Mouse (Mus musculus): ENCODE results near the gene Mast4.

Gene Mast4

DNA sequence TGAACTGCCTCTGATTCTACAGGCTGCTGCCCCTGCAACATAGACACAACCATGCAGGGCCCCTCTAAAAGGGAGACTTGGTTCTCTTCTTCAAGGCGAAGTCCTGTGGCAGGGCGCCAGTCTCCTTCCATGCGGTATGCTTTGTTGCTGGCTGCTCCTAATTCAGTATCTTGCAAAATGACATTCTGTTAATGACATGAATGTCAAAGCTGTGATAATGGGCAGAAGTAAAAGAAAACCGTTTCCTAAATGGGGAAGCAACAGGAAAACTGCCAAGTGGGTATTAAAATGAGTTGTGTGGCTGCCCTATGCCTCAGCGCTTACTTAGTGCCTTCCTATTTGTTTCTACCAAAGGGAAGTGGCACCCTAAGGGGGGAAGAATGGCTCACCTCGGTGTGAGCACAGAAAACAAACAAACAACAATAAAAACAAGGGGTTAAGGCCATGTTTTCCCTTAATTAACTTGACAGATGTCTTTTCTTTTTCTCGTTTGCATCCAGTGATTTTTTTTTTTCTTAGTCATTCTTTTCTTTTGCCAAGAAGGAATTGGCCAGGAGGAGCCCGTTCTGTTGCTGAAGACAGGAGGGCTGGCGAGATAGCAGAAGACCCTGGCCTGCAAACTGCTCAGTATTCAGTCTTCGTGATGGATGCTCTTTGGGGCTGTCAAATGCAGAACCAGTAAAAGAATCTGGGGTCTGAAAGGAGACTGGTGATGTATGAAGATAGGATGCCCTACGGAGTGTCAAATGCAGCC is 468.1 kb downstream of the Mast4 start:
- DNase-seq (ENCODE audit: low read depth, low spot score), result no peak

DNA sequence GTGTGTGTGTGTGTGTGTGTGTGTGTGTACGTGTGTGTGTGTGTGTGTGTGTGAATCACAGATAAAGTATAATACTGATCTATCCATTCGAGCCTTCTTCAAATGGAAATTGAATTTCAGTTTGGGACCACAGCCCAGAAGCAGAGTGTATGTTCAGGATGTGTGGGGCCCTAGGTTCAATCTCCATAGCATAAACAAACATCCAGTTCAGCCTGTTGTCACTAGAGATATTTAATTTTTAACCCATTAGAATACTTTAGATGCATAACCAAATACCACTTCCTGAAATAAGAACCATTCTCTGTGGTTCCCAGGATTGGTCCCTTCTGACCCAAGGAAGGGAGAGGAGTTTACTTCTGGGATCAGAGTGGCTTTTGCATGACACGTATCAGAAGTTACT is 468.8 kb downstream of the Mast4 start:
- no peak for DNase-seq (ENCODE audit: low read depth, low spot score)

DNA sequence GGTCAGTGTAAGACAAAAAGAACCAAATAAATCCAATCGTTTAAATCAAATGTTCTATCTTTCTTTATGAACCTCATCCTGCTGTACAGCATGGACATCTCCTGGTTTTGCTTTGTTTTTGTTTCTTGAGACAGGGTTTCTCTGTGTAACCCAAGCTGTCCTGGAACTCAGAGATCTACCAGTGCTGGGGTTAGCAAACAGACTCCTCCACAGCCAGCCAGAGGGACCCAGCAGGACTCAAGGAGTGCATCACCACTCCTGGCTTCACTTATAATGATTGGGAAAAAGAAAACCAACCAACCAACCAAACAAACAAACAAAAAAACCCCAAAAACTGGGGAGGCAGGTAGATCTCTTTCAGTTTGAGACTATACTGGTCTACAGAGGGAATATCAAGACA is 469.5 kb downstream of the Mast4 start:
- DNase-seq (ENCODE audit: low read depth, low spot score), result no peak

DNA sequence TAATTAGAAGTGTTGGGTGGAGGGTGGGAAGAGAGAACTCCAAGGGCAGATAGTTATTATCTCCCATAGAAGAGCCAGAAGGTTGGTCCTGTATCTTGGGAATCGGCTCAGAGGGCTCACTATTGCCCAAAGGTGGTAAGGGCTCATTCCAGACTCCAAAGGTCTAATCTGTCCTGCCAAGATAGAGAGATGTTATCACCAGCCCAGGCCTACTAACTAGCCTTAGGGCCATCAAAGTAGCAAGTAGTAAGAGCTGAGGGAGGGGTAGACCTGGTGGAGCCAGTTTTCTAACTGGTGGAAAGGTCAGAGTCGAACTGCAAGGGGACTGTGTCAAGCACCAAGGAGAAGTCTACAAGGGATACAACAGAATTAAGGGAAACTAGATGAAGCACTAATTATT is 470.2 kb downstream of the Mast4 start:
- DNase-seq (ENCODE audit: low read depth, low spot score), result no peak

DNA sequence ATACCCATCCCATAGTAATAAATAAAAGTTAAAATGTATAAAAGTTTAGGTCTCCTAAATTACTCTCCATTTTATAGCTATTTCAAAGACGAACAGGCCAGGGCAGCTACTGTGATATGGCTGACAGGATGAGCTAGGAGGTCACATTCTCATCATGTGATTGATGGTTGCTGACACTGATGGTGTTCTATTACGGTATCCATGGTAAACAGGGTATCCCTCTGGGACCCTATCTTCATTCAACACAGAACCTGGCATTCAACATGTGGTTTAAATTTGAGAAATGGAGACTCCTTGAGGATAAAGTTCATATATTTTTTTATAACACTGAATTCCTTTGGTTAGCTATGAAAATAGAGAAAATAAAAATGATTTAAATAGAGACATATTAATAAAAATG is 471.3 kb downstream of the Mast4 start:
- no peak for DNase-seq (ENCODE audit: low read depth, low spot score)

DNA sequence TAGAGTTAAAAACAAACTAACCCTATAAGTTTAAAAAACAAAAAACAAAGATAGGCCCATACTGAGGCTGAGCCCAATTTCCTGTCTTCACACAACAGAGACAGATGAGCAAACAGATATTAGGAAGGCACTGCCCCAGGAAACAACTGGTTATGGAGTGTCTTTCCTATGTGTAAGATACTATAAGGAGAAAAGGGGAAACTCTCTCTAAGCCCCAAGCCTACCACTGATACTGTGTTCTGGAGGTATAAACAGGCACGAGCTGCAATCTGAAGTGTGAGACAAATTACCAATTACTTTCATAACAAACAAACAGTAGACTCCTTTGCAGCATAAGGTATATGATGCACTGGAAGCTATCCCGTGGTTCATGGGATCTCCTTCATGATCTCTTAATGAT is 471.9 kb downstream of the Mast4 start:
- DNase-seq (ENCODE audit: low read depth, low spot score), result no peak

DNA sequence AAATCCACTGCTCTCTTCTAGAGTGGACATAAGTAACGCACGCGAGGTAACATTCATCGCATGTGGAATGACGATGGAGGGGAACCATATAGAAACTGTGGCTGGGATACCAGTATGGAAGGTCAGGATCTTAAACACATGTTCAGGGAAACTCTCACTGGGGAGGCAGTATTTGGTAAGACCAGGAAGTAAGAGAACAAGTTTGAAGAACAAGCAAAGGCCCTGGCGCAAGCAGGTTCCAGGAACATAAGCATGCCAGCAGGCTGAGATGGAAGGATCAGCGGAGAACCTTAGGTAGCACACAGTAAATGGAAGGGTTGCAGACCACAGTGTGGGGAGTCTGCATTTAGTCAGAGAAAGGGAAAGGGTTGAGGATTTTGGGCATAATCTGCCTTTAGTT is 473.6 kb downstream of the Mast4 start:
- DNase-seq (ENCODE audit: low read depth, low spot score), result no peak

DNA sequence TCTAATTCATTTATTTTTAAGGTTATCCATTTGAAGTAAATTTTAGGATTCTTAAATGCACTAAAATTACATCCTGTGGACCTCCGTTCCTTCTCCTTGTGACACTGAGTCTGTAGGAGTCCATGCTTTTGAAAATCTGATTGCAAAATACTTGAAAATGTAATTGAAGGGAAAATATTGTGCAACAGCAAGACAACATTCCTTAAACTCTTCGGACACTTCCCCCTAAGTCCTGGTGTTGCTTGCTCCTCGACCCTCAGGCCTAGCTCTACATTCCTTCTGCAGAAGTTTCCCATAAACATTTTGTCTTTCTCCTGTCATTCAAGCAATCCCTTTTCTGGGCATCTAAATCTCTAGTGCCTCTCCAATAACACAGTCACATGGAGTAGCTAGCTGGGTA is 474.2 kb downstream of the Mast4 start:
- DNase-seq (ENCODE audit: low read depth, low spot score), result no peak

DNA sequence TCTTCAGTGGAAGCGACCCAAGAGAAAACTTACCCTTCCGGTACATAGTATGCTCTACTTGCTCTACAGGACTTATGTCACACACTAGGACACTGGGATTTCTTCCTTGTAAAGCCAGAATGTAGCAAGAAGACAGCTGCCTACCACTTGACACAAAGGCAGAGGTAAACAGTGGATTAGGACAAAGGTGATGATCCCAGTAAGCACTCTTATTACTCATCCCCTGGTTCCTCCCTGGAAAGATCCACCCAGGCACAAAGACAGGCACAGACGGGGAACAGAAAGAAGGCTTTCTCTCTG is 476.8 kb downstream of the Mast4 start:
- DNase-seq (ENCODE audit: low read depth, low spot score), result no peak

DNA sequence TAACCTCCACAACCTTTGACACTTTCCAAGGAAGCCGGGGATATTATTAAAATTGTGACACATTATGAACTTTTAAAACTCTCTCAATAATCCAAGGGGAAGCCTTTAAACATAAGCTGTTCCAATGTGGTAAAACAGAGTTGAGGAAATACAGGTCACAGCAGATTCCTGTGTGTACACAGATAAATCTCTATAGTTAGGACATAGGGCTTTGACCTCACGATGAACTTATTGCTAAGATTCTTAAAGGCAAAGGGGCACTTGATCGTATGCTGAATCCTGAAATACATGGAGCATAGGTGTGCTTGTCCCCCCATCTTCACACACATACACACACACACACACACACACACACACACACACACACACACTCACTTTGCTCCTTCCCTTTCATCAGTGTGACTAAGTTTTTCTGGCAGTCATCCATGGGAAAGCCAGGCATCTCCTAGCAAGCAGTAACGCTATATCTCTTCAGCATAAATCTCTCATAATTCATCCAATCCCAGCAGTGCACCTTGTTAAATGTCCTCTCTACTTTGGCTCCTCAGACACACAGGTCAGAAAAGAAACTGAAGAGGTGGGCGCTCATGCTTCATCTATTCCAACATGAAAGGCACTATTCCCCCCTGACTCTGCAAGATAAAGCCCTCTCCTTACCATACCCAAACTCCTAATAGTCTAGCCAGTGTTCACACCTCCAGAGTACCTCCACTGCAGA is 477.3 kb downstream of the Mast4 start:
- no peak for DNase-seq (ENCODE audit: low read depth, low spot score)

DNA sequence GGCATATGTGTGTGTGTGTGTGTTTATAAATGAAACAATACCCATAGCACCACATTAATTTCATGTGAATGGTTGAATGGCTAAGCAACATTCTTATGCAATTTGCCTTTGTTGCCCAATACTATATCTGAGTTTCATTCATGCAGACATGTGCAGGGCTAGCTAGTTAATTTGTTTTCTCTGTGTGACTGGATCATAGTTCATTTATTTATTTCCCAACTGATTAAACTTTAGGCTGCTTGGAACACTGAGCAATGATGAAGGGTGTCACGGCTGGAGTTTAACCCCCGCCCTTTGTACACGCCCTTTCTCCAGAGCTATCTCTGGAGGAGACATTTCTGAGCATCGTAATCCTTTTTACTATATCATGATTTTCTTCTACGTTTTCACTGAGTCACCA is 481.4 kb downstream of the Mast4 start:
- DNase-seq (ENCODE audit: low read depth, low spot score), result no peak

DNA sequence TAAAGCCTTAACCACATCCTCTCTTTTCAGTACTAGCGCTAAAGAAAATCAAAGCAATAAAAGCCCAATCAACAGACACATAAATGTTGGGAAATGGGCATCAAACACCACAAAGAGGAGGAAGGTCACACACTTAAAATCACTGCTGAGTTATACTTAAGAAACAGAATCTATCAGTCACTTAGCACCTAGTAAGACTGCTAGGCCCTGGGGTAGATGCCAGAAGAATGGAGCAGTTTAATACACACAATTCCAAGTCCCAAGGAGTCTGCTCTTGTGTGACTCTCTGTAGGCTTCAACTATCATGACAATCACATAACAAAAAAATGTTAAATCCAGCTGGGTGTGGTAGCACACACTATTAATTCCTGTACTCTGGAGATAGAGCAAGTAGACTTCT is 483.0 kb downstream of the Mast4 start:
- DNase-seq (ENCODE audit: low read depth, low spot score), result no peak

DNA sequence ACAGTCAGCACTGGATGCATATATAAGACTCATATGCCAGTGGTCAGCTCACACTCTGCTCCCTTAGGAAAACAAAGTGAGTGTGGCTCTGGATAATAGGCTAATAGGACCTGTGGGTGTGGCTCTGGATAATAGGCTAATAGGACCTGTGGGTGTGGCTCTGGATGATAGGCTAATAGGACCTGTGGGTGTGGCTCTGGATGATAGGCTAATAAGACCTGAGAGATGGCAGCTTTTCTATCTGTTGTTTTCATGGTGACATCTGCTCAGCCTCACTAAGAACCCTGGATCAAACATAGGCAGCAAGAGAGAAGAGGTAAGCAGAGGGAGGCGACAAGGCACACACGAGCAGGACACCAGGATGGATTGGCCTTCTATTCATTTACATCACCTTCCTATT is 483.7 kb downstream of the Mast4 start:
- DNase-seq (ENCODE audit: low read depth, low spot score), result no peak

DNA sequence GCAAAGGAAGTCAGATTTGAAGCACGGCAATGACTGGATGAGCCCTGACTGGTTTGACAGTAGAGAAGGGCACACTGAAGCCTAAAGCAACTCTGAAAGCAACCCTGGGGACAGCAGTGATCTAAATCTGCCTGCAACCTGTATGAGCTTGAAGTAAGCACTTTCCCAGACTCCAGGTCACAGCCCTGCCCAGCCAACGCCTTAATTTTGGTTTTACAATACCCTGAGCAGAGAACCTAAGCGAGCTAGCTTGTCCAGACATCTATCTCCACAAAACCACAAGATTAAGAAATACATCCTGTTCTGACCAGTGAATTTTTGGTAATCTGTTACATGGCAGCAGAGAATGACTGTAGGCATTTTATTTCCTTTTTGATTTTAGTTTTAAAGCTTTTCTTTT is 485.2 kb downstream of the Mast4 start:
- no peak for DNase-seq (ENCODE audit: low read depth, low spot score)

DNA sequence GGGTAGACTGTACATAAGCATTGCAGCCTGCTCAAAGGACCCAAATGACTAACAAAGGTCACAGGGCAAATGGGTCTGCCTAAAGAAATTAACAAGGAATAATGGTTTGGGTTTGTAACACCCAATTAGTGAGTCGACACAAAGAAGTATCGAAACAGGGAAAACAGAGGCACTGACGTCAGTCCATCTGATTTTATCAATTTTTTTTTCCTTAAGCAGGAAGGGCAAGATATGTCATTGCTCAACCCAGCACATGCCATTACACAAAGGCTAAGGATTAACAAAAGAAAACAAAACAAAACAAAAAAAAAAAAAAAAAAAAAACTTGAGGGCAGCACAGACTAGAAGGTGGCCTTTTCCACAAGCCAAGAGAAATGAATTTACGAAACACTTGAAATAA is 487.8 kb downstream of the Mast4 start:
- DNase-seq (ENCODE audit: low read depth, low spot score), result no peak

DNA sequence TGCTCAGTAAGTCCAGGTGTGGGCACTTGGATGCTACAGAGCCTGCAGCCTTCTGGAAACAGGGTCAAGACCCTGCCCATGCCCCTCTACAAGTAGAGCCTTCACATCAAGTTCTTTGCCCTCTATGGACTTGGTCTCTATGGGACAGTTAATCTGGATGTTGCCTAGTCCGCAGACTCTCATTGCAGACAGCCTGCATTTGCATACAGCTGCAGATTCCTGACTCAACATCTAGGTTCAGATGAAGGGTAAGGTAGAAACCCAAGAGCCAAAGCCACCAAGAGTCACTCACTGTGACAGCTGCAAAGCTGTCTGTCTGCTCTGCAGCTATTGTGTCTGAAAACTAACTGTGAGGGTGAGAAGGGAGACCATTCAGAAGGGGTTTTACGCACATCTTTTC is 491.6 kb downstream of the Mast4 start:
- DNase-seq (ENCODE audit: low read depth, low spot score), result no peak

DNA sequence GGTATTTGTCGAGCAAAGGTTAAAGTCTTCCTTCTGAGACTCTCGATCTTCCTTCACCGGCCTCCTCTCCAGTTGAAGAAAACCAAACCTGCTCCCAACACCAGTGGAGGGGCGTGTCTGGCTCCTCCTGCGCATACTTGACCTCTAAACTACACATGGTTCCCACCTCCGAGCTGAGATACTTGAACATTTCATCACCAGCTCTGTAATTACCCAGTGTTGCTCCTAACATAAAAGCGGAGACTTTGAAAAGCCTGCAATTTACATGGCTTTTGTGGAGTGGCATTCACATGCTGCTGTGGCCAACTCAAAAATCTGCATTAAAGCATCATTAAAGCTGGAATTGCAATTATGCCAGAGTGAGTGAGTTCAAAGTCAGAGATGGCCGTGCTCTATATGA is 492.1 kb downstream of the Mast4 start:
- no peak for DNase-seq (ENCODE audit: low read depth, low spot score)

DNA sequence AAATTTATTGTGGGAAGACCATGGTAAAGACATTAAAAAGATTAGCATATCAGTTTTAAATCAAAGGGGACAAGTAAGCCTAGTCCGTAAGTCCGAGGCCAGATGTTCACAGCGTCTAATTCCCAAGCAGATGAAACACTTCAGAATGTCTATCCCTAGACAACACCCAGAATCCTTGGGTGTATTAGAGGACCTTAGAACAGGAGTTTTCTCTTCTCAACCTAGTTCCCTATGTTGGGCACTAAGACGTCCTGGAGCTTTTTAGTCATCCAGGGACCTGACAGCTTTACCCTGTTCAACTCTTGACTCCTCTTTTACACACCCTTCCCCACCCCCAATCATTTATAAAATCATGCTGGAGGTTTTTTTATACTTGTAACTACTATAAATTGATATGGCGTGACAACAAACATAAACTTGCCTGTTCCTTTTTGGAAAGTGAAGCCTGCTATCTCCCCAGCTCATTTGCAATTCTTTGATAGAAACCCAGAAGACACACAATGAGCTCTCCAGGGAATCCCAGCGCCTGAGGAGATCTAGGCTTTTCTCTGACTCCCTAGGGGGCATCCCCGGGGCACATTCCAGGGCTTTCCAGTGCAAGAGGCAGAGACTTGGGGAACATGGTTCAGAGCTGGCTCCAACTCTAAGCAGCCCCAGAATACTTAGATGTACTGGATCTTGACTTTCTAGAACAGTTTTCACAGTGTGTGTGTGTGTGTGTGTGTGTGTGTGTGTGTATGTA is 494.4 kb downstream of the Mast4 start:
- DNase-seq (ENCODE audit: low read depth, low spot score), result no peak

DNA sequence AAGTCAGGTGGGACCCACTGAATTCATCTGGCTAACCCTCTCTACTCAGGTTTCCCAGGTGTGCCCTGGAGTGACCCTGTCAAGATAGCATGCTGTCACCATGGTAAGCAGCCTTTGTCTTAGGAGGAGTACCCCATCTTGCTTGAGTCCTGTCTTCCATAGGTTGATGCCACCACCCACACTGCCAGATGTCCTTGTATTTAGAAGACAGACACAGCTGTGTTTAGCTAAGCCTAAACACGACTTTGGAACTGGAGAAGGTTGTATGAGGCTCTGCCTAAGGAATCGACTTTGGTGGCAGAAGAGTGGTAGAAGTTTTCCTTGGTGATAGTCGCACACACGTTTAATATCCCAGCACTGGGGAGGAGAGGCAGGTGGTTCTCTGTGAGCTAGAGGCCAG is 496.9 kb downstream of the Mast4 start:
- DNase-seq (ENCODE audit: low read depth, low spot score), result no peak

DNA sequence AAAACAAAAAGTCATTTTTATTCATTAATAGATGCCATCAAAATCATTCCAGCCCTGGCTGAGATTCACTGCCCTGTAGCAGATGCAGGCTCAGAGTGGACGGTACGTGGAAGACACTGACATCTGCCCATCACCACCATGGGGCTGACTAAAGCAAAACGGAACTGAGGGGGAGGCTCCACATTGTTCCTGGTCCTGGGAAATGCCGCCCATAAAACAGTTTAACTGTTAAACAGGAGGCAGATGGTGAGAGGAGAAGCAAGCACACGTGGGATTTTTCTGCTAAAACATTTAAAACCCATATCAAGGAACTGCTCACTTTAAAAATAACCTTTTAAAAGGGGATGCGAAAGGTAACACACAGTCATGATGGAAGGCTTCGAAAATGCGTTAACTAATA is 499.0 kb downstream of the Mast4 start:
- DNase-seq (ENCODE audit: low read depth, low spot score), result no peak

DNA sequence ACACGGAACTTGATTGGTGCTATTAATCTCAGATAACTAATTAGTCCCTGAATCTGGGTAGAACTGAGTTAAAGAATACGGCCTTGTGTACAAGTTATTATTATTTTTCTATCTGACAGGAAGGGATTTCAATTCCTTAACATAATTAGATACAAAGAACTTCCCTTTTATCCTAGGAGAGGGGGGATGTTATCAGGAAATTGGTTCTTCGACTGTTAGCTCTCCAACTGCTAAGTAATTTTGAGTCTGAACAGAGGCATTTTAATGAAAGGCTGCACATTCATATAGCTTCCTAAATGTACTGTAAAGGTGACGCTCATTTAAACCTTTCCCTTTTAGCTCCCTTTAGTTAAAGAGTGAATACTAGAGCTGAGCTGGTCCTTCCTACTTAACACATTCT is 516.0 kb downstream of the Mast4 start:
- DNase-seq (ENCODE audit: low read depth, low spot score), result no peak

DNA sequence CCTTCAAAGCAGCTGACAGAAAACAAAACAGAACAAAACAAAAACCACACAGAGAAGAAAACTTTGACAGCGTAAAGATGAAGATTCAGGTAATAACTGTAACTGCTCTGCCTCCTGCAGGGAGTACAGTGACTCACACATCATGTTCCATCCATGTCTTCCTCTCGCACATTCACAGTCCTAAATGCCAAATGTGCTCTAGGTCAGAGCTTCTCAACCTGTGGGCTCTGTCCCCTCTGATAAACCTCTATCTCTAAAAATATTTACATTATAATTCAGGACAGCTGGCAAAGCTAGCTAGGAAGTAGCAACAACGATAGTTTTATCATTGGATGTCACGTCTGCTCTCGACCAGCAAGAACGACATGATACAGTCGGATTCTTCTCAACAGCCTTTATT is 517.6 kb downstream of the Mast4 start:
- DNase-seq (ENCODE audit: low read depth, low spot score), result no peak

DNA sequence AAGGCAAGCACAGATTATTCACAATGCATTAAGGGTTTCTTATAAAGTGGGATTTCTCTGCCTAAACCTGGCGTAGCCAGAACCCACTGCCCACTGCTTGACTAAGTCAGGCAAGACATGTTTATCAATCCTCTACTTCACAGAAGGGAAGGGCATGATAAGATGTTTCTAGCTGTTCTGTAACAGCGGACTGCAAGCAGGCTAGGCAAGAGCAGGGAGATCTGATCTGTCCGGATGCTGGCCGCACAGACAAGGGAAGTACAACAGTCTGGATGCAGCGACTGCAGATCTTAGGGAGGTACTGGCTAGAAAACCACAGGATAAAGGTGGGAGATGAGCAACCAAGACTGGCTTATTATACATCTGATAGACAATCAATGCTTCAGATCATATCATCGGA is 519.1 kb downstream of the Mast4 start:
- DNase-seq (ENCODE audit: low read depth, low spot score), result no peak

Measured in retina, postnatal 7 days (tissue).